Mouse (Mus musculus) liver, embryonic 13.5 days (tissue): Measurements from ENCODE around the gene Nudt9. TPM values are rescaled to one million over a fixed set of nuclear protein-coding genes. Genes with fewer than 3 reads are reported as not detected.

Source experiments
- ATAC-seq: fragments of 200-750 bp; cut with Nextera tagmentation; 2 replicates; pipeline ENCODE4 v1.8.0; 2017; ENCODE audit warnings: low read depth, mild to moderate bottlenecking, moderate number of reproducible peaks, moderate library complexity
- DNase-seq: peaks from one replicate; pipeline ENCODE4 v3.0.0; 2022
- H3K27ac ChIP-seq: fragments of 300-500 bp; sonication (generic); 2 replicates; pipeline ENCODE4 v1.5.1; 2015; ENCODE audit warnings: moderate library complexity, mild to moderate bottlenecking, inconsistent platforms
- H3K27me3 ChIP-seq: fragments of 300-500 bp; sonication (generic); 2 replicates; pipeline ENCODE4 v1.6.1; 2015; ENCODE audit warnings: mild to moderate bottlenecking, inconsistent platforms
- H3K36me3 ChIP-seq: fragments of 300-500 bp; sonication (generic); 2 replicates; pipeline ENCODE4 v1.6.1; 2015; ENCODE audit warnings: mild to moderate bottlenecking, inconsistent platforms
- H3K4me1 ChIP-seq: fragments of 300-500 bp; sonication (generic); replicated peaks from 2 replicates; pipeline ENCODE4 v1.6.1; 2015; ENCODE audit warnings: inconsistent platforms
- H3K4me2 ChIP-seq: fragments of 300-500 bp; sonication (generic); 2 replicates; pipeline ENCODE4 v1.6.1; 2015; ENCODE audit warnings: inconsistent platforms, mild to moderate bottlenecking, moderate library complexity
- H3K4me3 ChIP-seq: fragments of 300-500 bp; sonication (generic); replicated peaks from 2 replicates; pipeline ENCODE4 v1.5.1; 2015; ENCODE audit warnings: mild to moderate bottlenecking, inconsistent platforms
- H3K9ac ChIP-seq: fragments of 300-500 bp; sonication (generic); 2 replicates; pipeline ENCODE4 v1.6.1; 2015; ENCODE audit warnings: mild to moderate bottlenecking, inconsistent platforms
- H3K9me3 ChIP-seq: fragments of 300-500 bp; sonication (generic); replicated peaks from 2 replicates; pipeline ENCODE4 v1.6.1; 2016; ENCODE audit warnings: inconsistent platforms
- WGBS: fragments of 180-500 bp; shearing (Covaris S2); methylation state at CpG from one replicate; pipeline ENCODE4 v1.1.7; 2015; ENCODE audit not compliant: insufficient replicate concordance; 5-methylcytosine and 5-hydroxymethylcytosine counted together
- polyA plus RNA-seq: library from polyadenylated mRNA; unstranded; fragments of >200 nt; fragmentation: Nextera tagmentation; extraction: Ambion mirVana; gene quantifications from 2 replicates; pipeline ENCODE4 v1.2.1, GENCODE M21; 2015

The Nudt9 gene
- polyA plus RNA-seq, 1 experiment from 2014 or later = 84.0 TPM

- ATAC-seq (peak; percentile 41), DNase-seq (no peak)
- Histone ChIP-seq H3K27me3 (no peaks in the 10 kb centered on the region), H3K4me3 (no peak overlapping the region), H3K9me3 (no peaks in the 10 kb centered on the region), H3K9ac (no peak overlapping the region), H3K36me3 (no peaks in the 10 kb centered on the region), H3K4me1 (peaks cover 26% of the 10 kb centered on the region), H3K4me2 (no peak overlapping the region), H3K27ac (no peak overlapping the region)
- 48% methylated on average over 6 of the region's 6 CpGs for WGBS
These were observed 6.8 kb upstream of the Nudt9 start for GRCm38 (mm10) chr5:104039154-104039932.

DNA sequence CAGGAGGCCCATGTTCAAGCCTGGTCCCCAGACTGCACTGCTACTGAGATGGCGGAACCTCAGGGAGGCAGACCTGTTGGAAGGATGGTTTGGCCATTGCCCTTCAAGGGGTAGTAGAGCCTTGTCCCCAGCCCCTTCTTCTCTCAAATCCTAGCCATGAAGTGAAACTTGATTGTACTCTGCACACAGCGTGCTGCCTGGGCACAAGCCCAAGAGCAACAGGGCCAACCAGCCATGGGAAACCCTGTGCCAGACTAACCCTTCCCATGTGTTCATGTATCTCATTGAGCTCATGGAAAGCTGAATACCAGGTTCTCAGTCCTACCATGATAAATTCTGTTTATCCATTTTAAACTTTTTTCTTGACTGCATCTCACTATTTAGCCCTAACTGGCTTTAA lies 3.2 kb upstream of the Nudt9 start:
- ATAC-seq = no peak
- Histone ChIP-seq H3K36me3 (no peaks in the 10 kb centered on the region), H3K4me1 (peaks cover 48% of the 10 kb centered on the region), H3K4me3 (no peak overlapping the region), H3K9ac (no peak overlapping the region), H3K9me3 (no peaks in the 10 kb centered on the region), H3K27me3 (no peaks in the 10 kb centered on the region), H3K27ac (peak overlapping the region; percentile 58), H3K4me2 (no peak overlapping the region)
- WGBS = 86% methylated on average over 2 of the region's 2 CpGs
- no peak for DNase-seq

DNA sequence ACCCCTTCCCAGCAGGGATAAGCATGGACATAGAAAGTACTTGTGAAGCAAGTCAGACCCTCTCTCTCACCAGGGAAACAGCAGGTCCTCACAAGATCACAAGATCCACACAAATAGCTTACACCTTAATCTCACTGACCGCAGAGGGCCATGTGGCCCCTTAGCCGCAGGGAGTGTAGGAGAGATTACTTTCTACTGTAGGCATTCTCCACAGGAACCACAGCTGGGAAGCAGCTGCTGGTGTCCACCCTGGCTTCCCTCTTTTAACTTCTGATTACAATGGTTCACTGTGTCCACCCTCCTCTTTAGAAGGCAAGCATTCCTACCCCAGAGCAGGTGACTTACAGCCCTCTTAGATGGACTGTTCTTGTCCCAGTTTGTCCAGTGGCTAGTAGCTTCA lies 2.4 kb upstream of the Nudt9 start:
- Histone ChIP-seq H3K36me3 (no peaks in the 10 kb centered on the region), H3K9me3 (no peaks in the 10 kb centered on the region), H3K4me2 (peak overlapping the region; percentile 33), H3K4me1 (peaks cover 55% of the 10 kb centered on the region), H3K4me3 (no peak overlapping the region), H3K9ac (peak overlapping the region; percentile 52), H3K27ac (peak overlapping the region; percentile 58), H3K27me3 (no peaks in the 10 kb centered on the region)
- peak; percentile 27 for ATAC-seq
- 30% methylated on average over 2 of the region's 2 CpGs for WGBS
- peak; percentile 49 for DNase-seq

- Histone ChIP-seq H3K9ac (peak overlapping the region; percentile 95), H3K27me3 (no peaks in the 10 kb centered on the region), H3K4me2 (peak overlapping the region; percentile 92), H3K4me3 (peak overlapping the region; percentile 92), H3K27ac (peak overlapping the region; percentile 96), H3K4me1 (peaks cover 60% of the 10 kb centered on the region), H3K36me3 (peaks cover 25% of the 10 kb centered on the region), H3K9me3 (no peaks in the 10 kb centered on the region)
- ATAC-seq (peak; percentile 13; the same call in 1 of the 2 replicates), DNase-seq (no peak)
- 2% methylated on average over 19 of the region's 19 CpGs for whole genome bisulfite sequencing
These were observed 1.3 kb downstream of the Nudt9 start for GRCm38 (mm10) chr5:104047200-104048105.

- Histone ChIP-seq H3K27ac (peak overlapping the region; percentile 96), H3K36me3 (peaks cover 30% of the 10 kb centered on the region), H3K9ac (peak overlapping the region; percentile 95), H3K9me3 (no peaks in the 10 kb centered on the region), H3K27me3 (no peaks in the 10 kb centered on the region), H3K4me2 (peak overlapping the region; percentile 92), H3K4me1 (peaks cover 61% of the 10 kb centered on the region), H3K4me3 (peak overlapping the region; percentile 92)
- 27% methylated on average over 4 of the region's 4 CpGs for WGBS
- no peak for DNase-seq
- ATAC-seq = no peak
These were observed 2.0 kb downstream of the Nudt9 start for GRCm38 (mm10) chr5:104048139-104048538.

GRCm38 (mm10) chr5:104052956-104053355 lies 6.8 kb downstream of the Nudt9 start:
- DNase-seq (peak; percentile 63), ATAC-seq (peak; percentile 56)
- Histone ChIP-seq H3K36me3 (peaks cover 49% of the 10 kb centered on the region), H3K9me3 (no peaks in the 10 kb centered on the region), H3K9ac (no peak overlapping the region), H3K4me2 (no peak overlapping the region), H3K27me3 (no peaks in the 10 kb centered on the region), H3K4me3 (no peak overlapping the region), H3K4me1 (peaks cover 73% of the 10 kb centered on the region), H3K27ac (no peak overlapping the region)
- WGBS = 53% methylated on average over 8 of the region's 8 CpGs

- H3K9ac ChIP-seq = peak overlapping the region; percentile 34
These were observed 8.8 kb downstream of the Nudt9 start for GRCm38 (mm10) chr5:104054938-104055337.

GRCm38 (mm10) chr5:104055816-104056215 lies 9.7 kb downstream of the Nudt9 start:
- Histone ChIP-seq H3K36me3 (peaks cover 69% of the 10 kb centered on the region), H3K4me3 (no peak overlapping the region), H3K27ac (peak overlapping the region; percentile 85), H3K27me3 (no peaks in the 10 kb centered on the region), H3K4me1 (peaks cover 60% of the 10 kb centered on the region), H3K9me3 (no peaks in the 10 kb centered on the region), H3K4me2 (peak overlapping the region; percentile 40), H3K9ac (0 out of 2 replicates have a peak overlapping the region, but pooled peaks have one; percentile 34)
- WGBS = 41% methylated on average over 4 of the region's 4 CpGs
- ATAC-seq = peak; percentile 19; the same call in 1 of the 2 replicates
- no peak for DNase-seq

More at GRCm38 (mm10) chr5:104054938-104055337, 8.8 kb downstream of the Nudt9 start:
- Histone ChIP-seq H3K4me1 (peaks cover 62% of the 10 kb centered on the region), H3K4me2 (peak overlapping the region; percentile 40), H3K27ac (peak overlapping the region; percentile 85), H3K9me3 (no peaks in the 10 kb centered on the region), H3K36me3 (peaks cover 68% of the 10 kb centered on the region), H3K27me3 (no peaks in the 10 kb centered on the region), H3K4me3 (no peak overlapping the region)
- ATAC-seq (peak; percentile 89), DNase-seq (peak; percentile 63)
- WGBS = 30% methylated on average over 4 of the region's 4 CpGs

DNA sequence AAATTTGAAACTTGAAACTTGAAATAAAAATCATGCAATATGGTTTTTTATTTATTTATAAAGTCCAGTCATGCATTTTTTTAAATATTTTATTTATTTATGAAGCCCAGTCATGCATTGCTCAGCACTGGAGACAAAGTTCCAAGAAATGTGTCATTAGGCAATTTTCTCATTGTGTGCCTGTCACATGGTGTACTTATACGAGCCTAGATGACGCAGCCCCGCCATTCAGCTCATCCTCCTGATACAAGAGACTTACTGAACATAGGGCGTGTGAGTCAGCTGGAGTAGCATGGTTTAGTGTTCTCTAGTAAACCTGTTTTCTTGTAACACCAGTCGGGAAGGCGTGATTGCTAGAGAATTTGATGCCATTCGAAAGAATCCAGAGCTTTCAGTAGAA lies 10.2 kb downstream of the Nudt9 start:
- Histone ChIP-seq H3K9ac (no peak overlapping the region), H3K36me3 (peaks cover 69% of the 10 kb centered on the region), H3K4me2 (no peak overlapping the region), H3K27me3 (no peaks in the 10 kb centered on the region), H3K27ac (peak overlapping the region; percentile 73), H3K4me1 (peaks cover 60% of the 10 kb centered on the region), H3K4me3 (no peak overlapping the region), H3K9me3 (no peaks in the 10 kb centered on the region)
- WGBS = 78% methylated on average over 7 of the region's 7 CpGs
- ATAC-seq (no peak), DNase-seq (no peak)

- H3K4me1 ChIP-seq = peaks cover 69% of the 10 kb centered on the region
- DNase-seq (no peak), ATAC-seq (no peak)
- peaks cover 65% of the 10 kb centered on the region for H3K36me3 ChIP-seq
- H3K27me3 ChIP-seq = no peaks in the 10 kb centered on the region
- 63% methylated on average over 15 of the region's 15 CpGs for WGBS
- no peak overlapping the region for H3K9ac ChIP-seq
- H3K4me2 ChIP-seq = no peak overlapping the region
- no peak overlapping the region for H3K4me3 ChIP-seq
- 0 out of 2 replicates have a peak overlapping the region, but pooled peaks have one; percentile 20 for H3K27ac ChIP-seq
- no peaks in the 10 kb centered on the region for H3K9me3 ChIP-seq
These were observed 11.9 kb downstream of the Nudt9 start for GRCm38 (mm10) chr5:104058021-104058420.

DNA sequence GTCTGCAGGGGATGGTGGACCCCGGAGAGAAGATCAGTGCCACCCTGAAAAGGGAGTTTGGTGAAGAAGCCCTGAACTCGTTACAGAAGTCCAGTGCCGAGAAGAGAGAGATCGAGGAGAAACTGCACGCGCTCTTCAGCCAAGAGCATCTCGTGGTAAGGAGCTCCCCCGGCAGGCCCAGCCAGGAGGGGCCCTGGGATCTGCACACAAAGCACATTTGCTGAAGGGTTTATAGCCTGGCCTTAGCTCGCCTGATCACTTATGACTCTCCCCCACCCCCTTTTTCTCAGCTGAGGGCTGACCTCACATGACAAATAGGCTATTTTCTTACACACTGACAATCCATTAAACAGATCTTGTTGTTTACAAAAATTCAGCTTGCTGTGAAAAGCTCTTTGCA lies 13.5 kb downstream of the Nudt9 start:
- WGBS = 80% methylated on average over 9 of the region's 9 CpGs
- no peak overlapping the region for H3K9ac ChIP-seq
- H3K9me3 ChIP-seq = no peaks in the 10 kb centered on the region
- peak overlapping the region; percentile 48 for H3K27ac ChIP-seq
- ATAC-seq (no peak), DNase-seq (no peak)
- H3K4me1 ChIP-seq = peaks cover 64% of the 10 kb centered on the region
- no peak overlapping the region for H3K4me2 ChIP-seq
- H3K36me3 ChIP-seq = peaks cover 73% of the 10 kb centered on the region
- no peaks in the 10 kb centered on the region for H3K27me3 ChIP-seq
- no peak overlapping the region for H3K4me3 ChIP-seq
